Mouse (Mus musculus) 3134 (cell line): ENCODE data around the gene Rnf186.
"Not testable (repeated sequence)": the region's sequence is repeated elsewhere in the genome, so short reads cannot be mapped to it uniquely, and the experiment has no call there.

Experiments used
- DNase-seq: peaks from one replicate; pipeline ENCODE4 v3.0.0-alpha.2; 2011; ENCODE audit warnings: low spot score; ENCODE audit not compliant: insufficient read length; ENCODE audit errors: extremely low read depth

The Rnf186 gene

GRCm38 (mm10) chr4:138971371-138971770 is 4.5 kb downstream of the Rnf186 start:
- no peak for DNase-seq

GRCm38 (mm10) chr4:138972139-138972826 is 5.4 kb downstream of the Rnf186 start:
- peak; percentile 78 for DNase-seq

- peak; percentile 90 for DNase-seq
Observed at GRCm38 (mm10) chr4:138972827-138973718, 6.2 kb downstream of the Rnf186 start, which contains the start of gene Tmco4. Tmco4 (plus strand) TSS chr4:138972888.

- DNase-seq, result no peak
Observed at GRCm38 (mm10) chr4:138973719-138974115, 6.8 kb downstream of the Rnf186 start.

GRCm38 (mm10) chr4:138974540-138974939 is 7.6 kb downstream of the Rnf186 start:
- not testable (repeated sequence) for DNase-seq

- no peak for DNase-seq
Observed at GRCm38 (mm10) chr4:138975194-138975593, 8.3 kb downstream of the Rnf186 start.

GRCm38 (mm10) chr4:138976046-138976445 is 9.1 kb downstream of the Rnf186 start:
- no peak for DNase-seq

GRCm38 (mm10) chr4:138980021-138980420 is 13.1 kb downstream of the Rnf186 start:
- no peak for DNase-seq

- no peak for DNase-seq
Observed at GRCm38 (mm10) chr4:138980771-138981420, 14.0 kb downstream of the Rnf186 start.

GRCm38 (mm10) chr4:138983422-138983821 is 16.5 kb downstream of the Rnf186 start:
- no peak for DNase-seq

- DNase-seq, result no peak
Observed at GRCm38 (mm10) chr4:138984744-138985143, 17.8 kb downstream of the Rnf186 start.

- DNase-seq, result no peak
Observed at GRCm38 (mm10) chr4:138986280-138986679, 19.4 kb downstream of the Rnf186 start.

- DNase-seq, result no peak
Observed at GRCm38 (mm10) chr4:138994389-138994788, 27.5 kb downstream of the Rnf186 start.

GRCm38 (mm10) chr4:138996410-138996809 is 29.5 kb downstream of the Rnf186 start:
- DNase-seq, result no peak

- no peak for DNase-seq
Observed at GRCm38 (mm10) chr4:138997121-138997520, 30.2 kb downstream of the Rnf186 start.

- no peak for DNase-seq
Observed at GRCm38 (mm10) chr4:138998611-138999010, 31.7 kb downstream of the Rnf186 start.

GRCm38 (mm10) chr4:139001026-139001425 is 34.1 kb downstream of the Rnf186 start:
- DNase-seq, result no peak

- no peak for DNase-seq
Observed at GRCm38 (mm10) chr4:139001433-139001832, 34.5 kb downstream of the Rnf186 start.

GRCm38 (mm10) chr4:139004067-139004466 is 37.2 kb downstream of the Rnf186 start:
- DNase-seq, result no peak

- no peak for DNase-seq
Observed at GRCm38 (mm10) chr4:139005214-139005613, 38.3 kb downstream of the Rnf186 start.

- DNase-seq, result no peak
Observed at GRCm38 (mm10) chr4:139007353-139007752, 40.4 kb downstream of the Rnf186 start.
